Mouse (Mus musculus) testis, postnatal 14 days (tissue): ENCODE results near the gene Atp5d.

Experiments used
- DNase-seq: peaks from one replicate; pipeline ENCODE4 v3.0.0; 2021; ENCODE audit warnings: low spot score

Atp5d gene

GRCm38 (mm10) chr10:80187739-80188138 is 49.3 kb downstream of the Atp5d start:
- no peak for DNase-seq

DNA sequence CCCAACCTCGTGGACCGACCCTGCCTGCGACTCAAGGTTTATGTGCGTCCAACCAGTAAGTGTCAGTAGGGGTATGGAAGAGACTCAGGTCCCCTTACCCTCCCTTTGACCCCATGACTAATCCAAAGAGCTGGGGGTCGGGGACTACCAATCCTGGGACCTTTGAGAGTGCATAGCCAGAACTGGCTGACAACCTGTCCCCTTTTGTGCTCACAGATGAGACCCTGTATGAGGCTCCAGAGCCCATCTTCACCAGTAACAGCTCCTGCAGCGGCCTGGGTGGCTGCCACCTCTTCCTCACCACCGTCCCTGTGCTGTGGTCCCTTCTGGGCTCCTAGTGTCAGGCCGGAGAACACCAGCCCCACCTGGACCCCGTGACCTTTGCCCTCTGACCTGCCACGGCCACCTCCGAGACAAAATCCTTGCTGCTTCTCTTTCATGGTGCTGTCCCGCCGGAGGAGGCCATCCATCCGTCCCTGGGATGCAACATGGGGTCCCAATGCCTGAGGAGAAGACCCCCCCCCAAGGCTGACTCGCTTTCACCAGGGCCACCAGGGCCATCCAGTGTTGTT is 50.1 kb downstream of the Atp5d start:
- DNase-seq = no peak

- no peak for DNase-seq
Measured at GRCm38 (mm10) chr10:80189999-80190398, 51.6 kb downstream of the Atp5d start.

GRCm38 (mm10) chr10:80190491-80191051 is 52.1 kb downstream of the Atp5d start:
- DNase-seq = no peak

DNA sequence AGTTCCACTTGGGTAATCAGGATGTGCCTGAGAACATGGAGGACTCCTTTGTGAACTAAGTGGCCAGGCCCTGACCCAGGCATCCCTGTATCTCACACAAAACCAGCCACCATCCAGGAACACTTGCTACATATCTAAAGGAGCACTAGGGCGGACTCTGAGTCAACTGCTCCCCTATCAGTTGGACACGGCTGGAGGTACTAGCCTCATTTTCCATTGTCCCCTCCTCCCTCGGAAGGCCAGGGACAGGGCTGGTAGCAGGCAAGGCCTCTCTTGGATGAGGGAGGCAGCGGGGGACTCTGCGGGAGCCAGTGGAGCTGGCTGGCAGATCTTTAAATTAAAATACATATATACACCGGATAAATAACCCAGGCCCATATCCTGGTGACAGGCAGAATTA is 55.5 kb downstream of the Atp5d start:
- no peak for DNase-seq

GRCm38 (mm10) chr10:80194441-80194840 is 56.0 kb downstream of the Atp5d start:
- DNase-seq = no peak
